Mouse (Mus musculus): ENCODE data around the gene Plod1. TPM values are rescaled to one million over a fixed set of nuclear protein-coding genes. Genes with fewer than 3 reads are reported as not detected.
A peak's percentile ranks its signal among the peaks of the same experiment; 100 is the strongest.

Plod1 gene
- total RNA-seq, 2 experiments from 2014 or later: 90.1 to 95.0 TPM

DNA sequence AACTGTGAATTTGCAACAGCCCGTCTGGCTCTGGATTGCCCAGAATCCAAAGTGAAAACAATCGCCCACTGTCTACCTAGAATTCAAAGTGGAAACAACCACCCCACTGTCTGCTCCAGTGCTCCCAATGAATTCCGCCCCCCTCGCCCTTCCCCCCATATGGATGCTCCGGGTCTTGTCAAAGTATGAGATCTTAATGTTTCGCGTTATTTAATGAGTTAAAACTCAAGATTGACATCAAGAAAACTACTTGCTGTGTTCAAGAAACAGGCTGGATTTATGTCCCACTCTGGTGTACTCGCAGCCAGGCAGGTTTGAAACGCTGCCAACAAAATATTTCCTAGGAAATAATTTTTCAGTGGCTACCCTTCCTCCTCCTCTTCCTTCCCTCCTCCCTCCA is 3.5 kb upstream of the Plod1 start:
- no peak for DNase-seq
- intact Hi-C loops (cut with DNase I): no loop called here

DNA sequence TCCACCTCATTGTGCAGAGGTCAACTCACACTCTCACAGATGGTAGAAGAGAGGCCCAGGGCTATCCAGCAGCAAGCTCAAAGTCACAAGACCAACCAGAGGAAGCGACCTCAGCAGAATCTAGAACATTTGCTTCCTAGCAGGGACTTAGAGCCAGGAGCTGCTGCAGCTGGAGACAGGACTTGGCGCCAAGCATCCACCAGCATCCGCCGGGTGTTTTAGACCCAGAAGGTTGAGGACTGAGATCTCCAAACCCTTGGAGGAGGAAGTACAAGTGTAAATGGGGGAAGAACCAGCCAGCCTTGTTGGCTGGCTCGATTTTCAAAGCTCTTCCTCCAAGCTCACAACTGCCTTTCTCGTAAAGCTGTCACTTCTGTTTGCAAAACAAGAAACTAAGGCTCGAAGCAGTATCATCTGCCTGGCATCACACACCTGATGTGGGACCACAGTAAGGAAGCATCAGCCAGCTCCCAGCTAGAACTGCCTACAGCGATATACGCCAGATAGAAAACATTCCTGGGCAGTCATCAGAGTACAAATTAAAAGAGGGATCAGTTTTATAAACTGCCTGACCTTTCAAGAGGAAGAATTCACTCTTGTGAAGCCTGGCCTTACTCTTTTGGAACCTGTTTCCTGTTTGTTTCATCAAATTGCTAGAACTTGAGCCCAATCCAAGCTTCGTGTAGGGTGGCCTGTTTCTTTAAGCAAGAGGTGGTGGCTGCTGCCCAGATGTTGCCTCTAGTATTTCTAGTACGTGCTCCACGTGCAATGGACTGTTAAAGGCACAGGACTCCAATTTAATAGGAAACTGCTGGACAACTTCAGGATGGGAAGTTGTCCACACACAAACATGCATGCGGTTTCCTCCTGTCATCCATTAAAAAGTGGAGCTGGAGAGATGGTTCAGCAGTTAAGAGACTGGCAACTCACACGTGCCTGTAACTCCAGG is 1.9 kb upstream of the Plod1 start:
- intact Hi-C loops (cut with DNase I): no loop called here
- DNase-seq: peak; percentile 68 to 76

DNA sequence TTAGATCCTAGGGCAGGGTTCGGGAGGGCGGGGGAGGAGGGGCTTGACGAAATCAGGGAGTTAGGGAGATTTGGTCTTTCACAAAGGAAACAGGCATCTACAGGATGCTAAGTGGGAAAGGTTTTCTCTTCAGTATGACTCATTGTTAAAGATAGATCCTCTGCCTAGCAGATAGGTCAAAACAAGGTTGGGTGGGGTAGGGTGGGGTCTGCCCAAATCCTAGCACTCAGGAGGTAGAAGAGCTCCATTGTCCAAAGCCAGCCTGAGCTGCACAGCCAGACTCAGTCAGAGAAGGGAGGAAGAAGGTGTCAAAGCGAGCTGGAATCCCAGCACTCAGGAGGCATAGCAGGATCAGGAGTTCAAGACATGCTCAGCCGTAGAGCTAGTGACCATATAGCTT is 919 bp upstream of the Plod1 start:
- peak in 1 of 2 experiments; percentile 2 for DNase-seq
- intact Hi-C loops (cut with DNase I): no loop called here

DNA sequence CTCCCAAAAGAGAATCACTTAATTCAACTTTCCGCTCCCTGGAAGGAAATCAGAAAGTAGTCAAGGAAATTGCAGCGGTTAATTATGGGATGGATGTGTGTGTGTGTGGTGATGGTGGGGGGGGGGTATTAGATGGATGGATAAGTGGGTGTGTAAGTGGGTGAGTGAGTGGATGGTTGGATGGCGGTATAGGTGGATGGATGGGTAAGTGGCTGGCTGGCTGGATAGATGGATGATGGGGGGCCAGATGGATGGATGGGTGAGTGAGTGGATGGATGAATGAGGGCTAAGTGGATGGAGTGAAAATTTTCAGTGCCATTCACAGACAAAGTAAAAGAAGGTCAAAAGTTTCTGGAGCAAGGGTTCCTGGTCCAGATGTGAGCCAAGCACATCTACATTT is 454 bp upstream of the Plod1 start:
- intact Hi-C loops (cut with DNase I): no loop called here
- peak in 1 of 2 experiments; percentile 4 for DNase-seq

DNA sequence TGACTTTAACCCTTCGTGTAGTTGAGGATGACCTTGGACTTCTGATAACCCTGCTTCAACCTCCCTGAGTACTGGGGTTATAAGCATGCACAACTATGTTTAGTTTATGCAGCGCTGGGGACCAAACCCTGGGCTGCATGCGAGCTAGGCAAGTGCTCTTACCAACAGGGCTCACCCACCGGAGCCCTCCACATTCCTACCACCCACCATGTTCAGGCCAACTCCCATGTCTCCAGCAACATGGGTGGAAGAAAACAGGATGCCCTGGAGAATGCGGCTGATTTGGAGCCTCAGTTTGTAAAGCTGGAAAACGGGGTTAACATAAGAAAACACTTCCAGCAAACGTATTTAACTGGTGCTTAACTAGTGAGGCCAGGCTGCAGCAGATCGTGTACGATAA is 663 bp downstream of the Plod1 start:
- intact Hi-C loops (cut with DNase I): loop anchor here (2.0 kb wide), 1 partner anchor 17 kb away; no protein-coding TSS in a partner anchor
- no peak for DNase-seq

DNA sequence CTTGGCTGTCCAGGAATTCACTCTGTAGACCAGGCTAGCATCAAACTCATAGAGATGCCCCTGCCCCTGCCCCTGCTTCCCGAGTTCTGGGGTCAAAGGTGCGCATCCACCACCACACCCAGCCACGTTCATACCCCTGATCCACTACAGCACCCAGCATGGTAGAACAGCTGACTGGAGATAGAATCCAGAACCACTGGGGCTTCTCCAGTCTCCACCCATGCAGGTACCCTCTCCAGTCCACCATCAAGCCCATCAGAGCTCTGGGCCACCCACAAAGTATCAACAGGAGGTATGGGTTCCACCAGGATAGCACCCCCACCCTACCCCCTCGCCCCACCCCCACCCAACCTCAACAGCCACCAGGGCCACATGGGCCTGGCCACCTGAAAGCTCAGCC is 2.0 kb downstream of the Plod1 start:
- intact Hi-C loops (cut with DNase I): loop anchor here (2.0 kb wide), 1 partner anchor 16 kb away; no protein-coding TSS in a partner anchor
- DNase-seq: no peak

DNA sequence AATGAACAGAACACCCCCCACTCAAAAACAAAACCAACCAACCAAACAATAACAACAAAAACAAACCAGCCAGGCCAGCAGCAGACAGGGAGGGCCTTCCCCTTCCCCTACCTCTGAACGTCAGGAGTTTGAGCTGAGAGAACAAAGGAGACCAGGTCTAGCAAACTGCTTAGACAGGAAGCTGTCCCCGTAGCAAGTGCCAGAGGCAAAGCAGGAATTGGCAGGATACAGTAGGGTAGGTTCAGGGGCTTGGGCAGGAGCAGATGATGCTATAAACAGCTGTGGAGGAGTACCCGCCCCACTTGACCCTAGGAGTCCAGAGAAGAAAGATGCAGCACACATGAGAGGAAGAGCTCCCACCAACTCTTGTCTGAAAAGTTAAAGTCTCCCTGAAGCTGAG is 2.4 kb downstream of the Plod1 start:
- intact Hi-C loops (cut with DNase I): loop anchor here (2.0 kb wide), 1 partner anchor 15 kb away; no protein-coding TSS in a partner anchor
- DNase-seq: peak; percentile 19 to 35

DNA sequence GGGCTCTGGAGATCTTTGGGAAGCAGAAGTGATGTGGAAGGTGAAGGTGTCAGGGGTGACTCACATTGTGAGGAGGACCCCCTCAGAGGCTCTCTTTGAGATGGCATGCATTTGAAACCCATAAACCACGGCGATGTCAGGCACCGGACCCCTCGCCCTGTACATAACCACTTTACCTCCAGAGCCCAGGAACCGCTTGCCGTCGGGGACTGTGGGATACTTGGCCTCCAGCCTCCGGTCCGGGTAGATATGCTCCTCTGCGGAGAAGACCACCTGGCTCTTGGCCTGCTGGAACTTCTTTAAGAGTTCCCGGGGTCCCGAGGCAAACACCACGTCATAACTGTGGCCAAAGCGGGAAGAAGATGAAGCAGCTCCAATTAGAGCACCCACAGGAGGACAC is 5.6 kb downstream of the Plod1 start:
- DNase-seq: no peak
- intact Hi-C loops (cut with DNase I): no loop called here

DNA sequence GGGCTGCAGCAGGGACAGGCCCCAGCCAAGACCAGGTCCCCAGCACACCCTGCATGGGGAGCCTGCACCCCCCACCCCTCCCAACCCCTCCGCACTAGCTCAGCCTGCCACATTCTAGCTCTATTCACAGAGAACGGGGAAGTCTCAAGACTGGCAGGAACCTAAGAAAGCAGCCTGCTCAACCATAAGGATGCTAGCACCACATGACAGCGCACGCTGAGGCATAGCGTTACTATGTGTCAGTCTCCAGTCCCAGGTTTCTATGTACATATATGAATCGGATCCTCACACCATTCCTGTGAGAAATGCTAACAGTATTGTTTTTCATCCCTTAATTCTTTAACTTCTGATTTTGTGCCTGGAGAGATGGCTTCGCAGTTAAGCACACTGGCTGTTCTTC is 8.0 kb downstream of the Plod1 start:
- DNase-seq: no peak
- intact Hi-C loops (cut with DNase I): no loop called here

DNA sequence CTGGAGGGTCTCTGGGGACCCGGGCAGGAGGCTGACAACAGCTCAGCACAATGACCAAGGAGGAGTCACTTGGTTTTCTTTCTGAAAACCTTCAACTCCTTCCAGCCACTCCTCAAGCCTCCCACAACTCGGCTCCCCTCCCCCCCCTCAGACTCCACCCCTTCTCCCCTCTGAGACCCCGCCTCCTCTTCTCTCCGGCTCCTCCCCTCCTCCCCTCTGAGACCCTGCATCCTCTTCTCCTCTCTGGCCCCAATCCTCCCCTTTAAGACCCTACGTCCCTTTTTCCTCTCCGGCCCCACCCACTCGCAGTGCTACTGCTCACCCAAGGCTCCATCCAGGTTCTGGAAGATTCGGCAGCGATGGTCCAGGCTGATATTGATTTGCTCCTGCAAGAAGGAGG is 8.4 kb downstream of the Plod1 start:
- DNase-seq: no peak
- intact Hi-C loops (cut with DNase I): no loop called here

DNA sequence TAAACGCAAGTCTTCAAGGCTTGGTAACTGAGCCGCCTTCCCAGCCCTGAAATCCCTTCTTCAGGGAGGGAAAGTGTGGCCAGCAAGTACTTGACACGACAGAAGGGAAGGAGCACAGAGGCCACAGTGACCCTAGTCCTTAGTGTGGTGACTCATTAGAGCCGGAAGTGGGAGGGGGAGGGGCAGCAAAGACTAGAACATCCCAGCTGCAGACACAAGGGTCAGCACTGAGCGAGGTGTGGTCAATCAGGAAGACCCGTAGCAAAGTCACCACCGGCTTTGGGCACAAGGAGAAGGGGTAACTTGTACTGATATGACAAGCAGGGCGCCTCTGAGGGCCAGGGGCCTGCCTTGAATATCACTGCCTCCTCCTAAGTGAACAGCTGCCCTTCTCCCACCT is 8.9 kb downstream of the Plod1 start:
- DNase-seq: peak; percentile 67 to 71
- intact Hi-C loops (cut with DNase I): no loop called here

DNA sequence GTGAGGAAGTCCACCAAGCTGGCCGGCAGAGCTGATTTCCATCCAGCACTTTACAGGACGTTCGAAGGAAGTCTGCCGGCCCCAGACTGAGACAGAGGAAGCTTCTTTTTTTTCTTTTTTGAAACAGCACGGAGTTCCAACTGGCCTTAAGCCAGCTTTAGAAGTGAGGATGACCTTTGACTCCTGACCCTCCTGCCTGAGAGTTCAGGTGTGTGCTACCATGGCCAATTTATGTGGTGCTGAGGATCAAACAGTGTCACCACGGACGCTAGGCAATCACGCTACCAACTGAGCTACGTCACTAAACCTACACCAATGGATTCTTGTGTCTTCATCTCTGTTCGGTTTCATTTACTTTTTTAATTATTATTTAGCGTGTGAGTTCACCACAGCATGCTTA is 14.2 kb downstream of the Plod1 start:
- no peak for DNase-seq
- intact Hi-C loops (cut with DNase I): no loop called here

DNA sequence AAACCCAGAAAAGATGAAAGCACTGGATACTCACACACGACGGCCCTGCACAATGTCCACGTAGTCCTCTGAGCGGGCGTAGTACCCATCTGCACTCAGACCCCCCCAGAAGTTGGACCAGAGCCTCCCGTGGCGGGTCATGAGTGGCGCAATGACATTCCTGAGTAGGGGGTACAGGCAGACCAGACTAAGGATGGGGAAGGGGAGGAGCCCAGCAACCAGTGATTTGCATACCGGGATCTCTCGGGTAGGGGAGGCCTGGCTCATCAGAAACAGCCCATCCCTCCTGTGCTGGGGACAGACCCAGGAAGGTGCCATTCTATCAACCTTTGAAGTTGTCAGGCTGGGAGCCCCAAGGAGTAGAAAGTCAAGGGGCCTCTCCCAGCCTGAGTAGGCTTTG is 15.6 kb downstream of the Plod1 start:
- no peak for DNase-seq
- intact Hi-C loops (cut with DNase I): no loop called here

DNA sequence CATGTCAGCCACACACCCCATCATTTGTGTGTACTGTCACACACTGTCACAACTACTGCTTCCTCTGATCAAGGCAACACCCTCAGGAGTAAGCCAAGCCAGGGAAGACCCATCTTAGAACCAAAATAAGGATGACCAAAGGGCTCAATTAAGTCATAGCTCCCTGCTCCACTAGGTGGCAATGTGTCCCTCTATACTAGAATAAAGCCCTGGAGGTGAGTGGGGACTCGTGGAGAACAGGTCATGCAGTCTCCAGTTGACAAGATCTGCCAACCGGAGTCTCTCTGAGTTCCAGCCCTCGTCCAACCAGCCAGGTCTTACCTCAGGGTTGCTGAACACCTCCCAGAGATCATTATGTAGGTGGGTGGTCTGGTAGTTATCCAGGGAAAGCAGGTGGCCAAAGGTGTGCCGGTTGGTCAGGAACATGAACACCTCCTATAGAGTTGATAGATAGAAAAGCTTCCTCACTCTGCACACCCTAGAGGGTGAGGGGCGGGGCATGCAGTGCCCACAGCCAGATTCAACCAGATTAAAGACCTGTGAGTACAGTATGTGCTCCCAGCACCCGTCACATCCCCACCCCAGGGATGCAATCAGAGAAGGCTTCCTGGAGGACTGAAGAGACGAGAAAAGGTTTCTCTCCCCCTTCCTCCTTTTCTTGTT is 18.0 kb downstream of the Plod1 start:
- intact Hi-C loops (cut with DNase I): loop anchor here (2.0 kb wide), 2 partner anchors 16 to 34 kb away; no protein-coding TSS in a partner anchor
- peak; percentile 59 to 76 for DNase-seq

DNA sequence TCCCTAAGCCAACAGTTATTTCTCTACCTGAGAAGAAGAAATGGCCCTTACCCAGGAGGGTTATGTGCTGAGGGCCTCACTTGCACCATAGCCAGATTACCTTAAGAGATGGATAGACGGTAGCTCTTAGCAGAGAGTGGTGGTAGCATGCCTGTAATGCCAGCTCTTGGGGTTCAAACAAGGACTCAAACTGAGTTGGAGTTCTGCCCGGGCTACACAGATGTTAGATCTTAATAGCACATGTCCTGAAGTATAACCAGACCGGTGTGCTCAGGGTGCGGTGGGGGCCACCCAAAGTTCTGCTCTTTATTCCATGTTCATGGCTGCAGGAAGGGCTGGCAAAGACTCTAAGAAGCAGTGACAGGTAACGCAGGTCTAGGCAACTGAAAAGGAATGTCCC is 27.1 kb downstream of the Plod1 start:
- intact Hi-C loops (cut with DNase I): no loop called here
- peak; percentile 33 to 65 for DNase-seq

DNA sequence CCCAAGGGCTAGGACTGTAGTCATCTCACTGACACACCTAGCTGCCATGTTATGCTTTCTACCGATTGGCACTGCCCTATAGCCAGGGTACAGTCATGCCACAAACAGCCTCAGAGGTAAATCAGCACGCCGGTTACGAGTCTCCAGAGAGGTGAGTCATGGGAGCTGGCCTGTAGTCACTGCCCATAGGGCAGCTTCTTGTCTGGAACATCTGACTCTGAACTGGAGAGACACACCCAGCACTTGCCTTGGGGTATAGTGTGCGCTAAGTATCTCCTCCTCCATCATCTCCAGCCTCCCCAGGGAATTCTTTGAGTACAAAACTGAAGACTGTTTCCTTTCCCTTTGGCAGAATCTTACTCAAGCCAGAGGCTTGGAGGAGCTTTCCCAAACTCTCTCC is 30.3 kb downstream of the Plod1 start:
- no peak for DNase-seq
- intact Hi-C loops (cut with DNase I): no loop called here

DNA sequence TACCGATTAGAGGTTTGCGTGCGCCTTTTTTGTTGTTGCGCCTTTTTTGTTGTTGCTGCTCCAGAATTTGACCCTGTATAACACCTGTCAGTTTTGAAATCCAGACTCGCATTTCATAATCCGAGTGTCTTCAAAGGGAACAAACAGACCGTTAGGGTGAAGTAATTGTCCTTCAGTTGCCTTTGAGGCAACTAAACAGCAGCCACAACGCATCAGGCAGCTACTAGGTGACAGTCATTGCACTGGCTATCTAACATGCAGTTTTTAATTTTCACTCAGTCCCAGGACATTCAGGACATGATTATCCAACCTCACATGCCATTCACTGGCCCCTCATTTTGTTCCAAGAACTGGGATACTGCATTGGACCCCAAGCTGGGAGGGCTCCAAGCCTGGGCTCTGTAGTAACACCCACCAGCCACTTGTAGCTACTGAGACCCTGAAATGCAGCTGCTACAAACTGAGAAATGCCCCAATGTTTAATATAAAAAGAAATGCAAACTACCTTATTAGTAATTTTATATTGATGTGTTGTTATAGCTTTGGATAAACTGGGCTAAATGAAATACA is 31.4 kb downstream of the Plod1 start:
- intact Hi-C loops (cut with DNase I): no loop called here

DNA sequence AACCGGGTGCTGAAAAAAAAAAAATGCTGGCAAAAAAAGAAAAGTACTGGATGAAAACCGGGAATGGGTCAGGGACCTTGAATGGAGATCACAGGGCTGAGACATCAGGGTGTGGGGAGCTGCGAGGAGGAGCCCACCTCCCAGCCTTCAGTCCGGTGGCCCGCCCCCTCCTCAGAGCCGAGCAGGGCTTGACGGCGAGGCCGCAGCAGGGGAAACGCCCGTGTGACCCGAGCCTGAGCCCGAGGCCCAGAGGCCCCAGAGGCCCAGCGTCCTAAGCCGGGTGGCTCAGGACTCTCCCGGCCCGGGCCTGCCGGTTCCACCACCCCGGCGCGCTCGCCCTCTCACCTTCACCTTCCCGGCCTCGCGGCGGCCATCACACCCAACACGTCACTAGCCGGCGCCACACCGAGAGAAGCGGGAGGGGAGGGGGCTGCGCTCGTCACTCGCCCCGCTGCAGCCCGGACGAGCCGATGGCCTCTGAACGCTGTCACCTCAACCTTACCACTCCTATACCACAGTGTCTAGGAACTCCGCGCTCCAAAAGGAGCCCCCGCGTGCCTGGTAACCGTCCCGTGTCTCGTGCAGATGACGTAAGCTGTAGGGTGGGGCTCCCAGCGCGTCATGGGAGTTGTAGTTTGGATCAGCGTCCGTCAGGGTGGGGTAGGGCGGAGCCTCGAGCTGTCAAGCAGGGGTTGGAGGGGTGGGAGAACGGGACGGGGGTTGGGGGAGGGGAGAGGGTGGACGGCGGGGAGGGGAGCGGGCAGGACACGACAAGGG is 32.1 kb downstream of the Plod1 start, which contains the start of gene Mfn2:
Mfn2 (minus strand) TSS at position 392 of the 777 bp plus-strand sequence.
- intact Hi-C loops (cut with DNase I): no loop called here
- DNase-seq: peak; percentile 88 to 92

More for the DNA sequence above, 31.4 kb downstream of the Plod1 start:
- no peak for DNase-seq

DNA sequence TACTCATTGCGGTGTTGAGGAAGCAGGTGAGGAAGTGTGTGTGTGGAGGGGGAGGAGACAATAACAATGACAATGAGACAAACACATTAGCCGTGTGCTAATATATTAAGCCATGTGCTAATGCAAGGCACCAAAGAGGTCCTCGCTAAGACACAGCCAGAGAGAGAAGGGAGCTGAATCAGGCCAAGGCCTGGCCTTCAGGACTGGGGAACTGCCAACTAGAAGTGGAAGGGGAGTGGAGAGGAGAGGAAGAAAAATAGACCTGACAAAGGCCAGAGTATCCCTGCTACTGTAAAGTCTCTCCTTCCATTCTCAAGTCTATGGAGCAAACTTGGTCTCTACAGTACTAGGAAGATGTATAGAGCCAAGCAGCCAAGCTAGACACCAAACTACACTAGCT is 33.0 kb downstream of the Plod1 start:
- intact Hi-C loops (cut with DNase I): no loop called here

DNA sequence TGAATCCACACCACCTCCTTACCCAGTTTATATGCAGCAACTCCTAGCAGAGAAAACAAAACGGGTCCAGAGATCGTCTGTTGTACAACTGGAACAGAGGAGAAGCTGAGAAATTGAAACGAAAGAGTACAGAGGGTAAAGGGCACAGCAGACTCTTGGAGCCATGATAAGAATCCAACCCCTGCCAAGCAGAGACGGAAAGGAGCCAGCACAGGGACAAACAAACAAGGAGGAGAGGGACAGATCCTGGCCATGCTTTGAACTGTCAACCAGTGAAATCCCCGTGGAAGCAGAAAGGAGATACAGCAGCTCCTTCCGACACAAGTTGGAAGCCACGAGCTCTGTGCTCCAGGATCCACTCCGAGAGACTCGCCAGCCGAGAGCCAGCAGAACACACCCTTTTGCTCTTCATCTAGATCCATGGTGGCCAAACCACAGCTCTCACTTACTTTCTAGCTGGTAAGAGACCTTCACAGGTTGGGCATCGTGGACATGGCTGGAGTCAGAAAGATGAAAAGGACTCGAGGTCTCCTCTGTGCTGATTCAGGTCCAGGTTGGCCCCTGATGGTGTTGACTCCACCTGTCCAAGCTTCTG is 33.6 kb downstream of the Plod1 start:
- no peak for DNase-seq
- intact Hi-C loops (cut with DNase I): no loop called here

More for the DNA sequence above, 33.0 kb downstream of the Plod1 start:
- DNase-seq: no peak
